Mouse (Mus musculus): Measurements from ENCODE around the gene Vgf. TPM values are rescaled to one million over a fixed set of nuclear protein-coding genes. Genes with fewer than 3 reads are reported as not detected.

Vgf gene
- polyA plus RNA-seq, 1 experiment from 2014 or later = 0.39 TPM

- H3K4me3 ChIP-seq = no peak overlapping the region
- no peaks in the 10 kb centered on the region for H3K36me3 ChIP-seq (replicated peaks)
- H3K4me1 ChIP-seq = no peaks in the 10 kb centered on the region
- 65% methylated on average over 8 of the region's 8 CpGs for WGBS
- H3K27ac ChIP-seq (replicated peaks) = no peak overlapping the region
- no peak for DNase-seq (ENCODE audit: low spot score)
- H3K27me3 ChIP-seq (replicated peaks; ENCODE audit: low read depth, poor library complexity, severe bottlenecking) = no peaks in the 10 kb centered on the region
- no peaks in the 10 kb centered on the region for H3K9me3 ChIP-seq
These were observed 18.9 kb upstream of the Vgf start for GRCm38 (mm10) chr5:137007276-137007675.

GRCm38 (mm10) chr5:137009988-137010387 is 16.2 kb upstream of the Vgf start:
- WGBS = 42% methylated on average over 3 of the region's 3 CpGs
- Histone ChIP-seq H3K36me3 (replicated peaks) (no peaks in the 10 kb centered on the region), H3K9me3 (no peaks in the 10 kb centered on the region), H3K4me3 (no peak overlapping the region), H3K27me3 (replicated peaks; ENCODE audit: low read depth, poor library complexity, severe bottlenecking) (no peaks in the 10 kb centered on the region), H3K27ac (replicated peaks) (no peak overlapping the region), H3K4me1 (no peaks in the 10 kb centered on the region)
- DNase-seq (ENCODE audit: low spot score) = peak; percentile 61

- Histone ChIP-seq H3K27ac (replicated peaks) (no peak overlapping the region), H3K9me3 (0 out of 2 replicates have a peak, but pooled peaks cover 2% of the 10 kb centered on the region), H3K4me1 (no peaks in the 10 kb centered on the region), H3K27me3 (replicated peaks; ENCODE audit: low read depth, poor library complexity, severe bottlenecking) (no peaks in the 10 kb centered on the region), H3K4me3 (no peak overlapping the region), H3K36me3 (replicated peaks) (no peaks in the 10 kb centered on the region)
- WGBS = 82% methylated on average over 15 of the region's 15 CpGs
- DNase-seq (ENCODE audit: low spot score) = no peak
These were observed 13.7 kb upstream of the Vgf start for GRCm38 (mm10) chr5:137012401-137012950.

GRCm38 (mm10) chr5:137015913-137016312 is 10.3 kb upstream of the Vgf start:
- H3K27ac ChIP-seq (replicated peaks) = no peak overlapping the region
- DNase-seq (ENCODE audit: low spot score) = no peak
- 90% methylated on average over 3 of the region's 3 CpGs for WGBS
- H3K4me1 ChIP-seq = no peaks in the 10 kb centered on the region
- no peaks in the 10 kb centered on the region for H3K36me3 ChIP-seq (replicated peaks)
- H3K9me3 ChIP-seq = 0 out of 2 replicates have a peak, but pooled peaks cover 2% of the 10 kb centered on the region
- H3K27me3 ChIP-seq (replicated peaks; ENCODE audit: low read depth, poor library complexity, severe bottlenecking) = no peaks in the 10 kb centered on the region
- H3K4me3 ChIP-seq = no peak overlapping the region

- H3K27me3 ChIP-seq (replicated peaks; ENCODE audit: low read depth, poor library complexity, severe bottlenecking) = peaks cover 56% of the 10 kb centered on the region
- peaks cover 20% of the 10 kb centered on the region for H3K4me1 ChIP-seq
- 48% methylated on average over 3 of the region's 3 CpGs for WGBS
- no peaks in the 10 kb centered on the region for H3K9me3 ChIP-seq
- H3K36me3 ChIP-seq (replicated peaks) = no peaks in the 10 kb centered on the region
- no peak overlapping the region for H3K27ac ChIP-seq (replicated peaks)
- no peak overlapping the region for H3K4me3 ChIP-seq
- no peak for DNase-seq (ENCODE audit: low spot score)
These were observed 1.9 kb upstream of the Vgf start for GRCm38 (mm10) chr5:137024318-137024717.

GRCm38 (mm10) chr5:137025132-137025531 is 1.1 kb upstream of the Vgf start:
- no peaks in the 10 kb centered on the region for H3K9me3 ChIP-seq
- H3K36me3 ChIP-seq (replicated peaks) = no peaks in the 10 kb centered on the region
- DNase-seq (ENCODE audit: low spot score) = peak; percentile 84
- peak overlapping the region; percentile 25; the same call in 1 of the 2 replicates for H3K4me3 ChIP-seq
- H3K27me3 ChIP-seq (replicated peaks; ENCODE audit: low read depth, poor library complexity, severe bottlenecking) = peaks cover 64% of the 10 kb centered on the region
- WGBS = 1% methylated on average over 23 of the region's 23 CpGs
- no peak overlapping the region for H3K27ac ChIP-seq (replicated peaks)
- peaks cover 26% of the 10 kb centered on the region for H3K4me1 ChIP-seq

GRCm38 (mm10) chr5:137028561-137029272 is 2.5 kb downstream of the Vgf start:
- Histone ChIP-seq H3K27ac (replicated peaks) (no peak overlapping the region), H3K9me3 (no peaks in the 10 kb centered on the region), H3K27me3 (replicated peaks; ENCODE audit: low read depth, poor library complexity, severe bottlenecking) (peaks cover 100% of the 10 kb centered on the region), H3K36me3 (replicated peaks) (no peaks in the 10 kb centered on the region), H3K4me3 (peak overlapping the region; percentile 58; the same call in 1 of the 2 replicates), H3K4me1 (peaks cover 59% of the 10 kb centered on the region)
- WGBS = 2% methylated on average over 28 of the region's 29 CpGs
- no peak for DNase-seq (ENCODE audit: low spot score)

- Histone ChIP-seq H3K27ac (replicated peaks) (no peak overlapping the region), H3K36me3 (replicated peaks) (no peaks in the 10 kb centered on the region), H3K27me3 (replicated peaks; ENCODE audit: low read depth, poor library complexity, severe bottlenecking) (peaks cover 100% of the 10 kb centered on the region), H3K4me3 (peak overlapping the region; percentile 58), H3K9me3 (no peaks in the 10 kb centered on the region), H3K4me1 (peaks cover 59% of the 10 kb centered on the region)
- WGBS = 0% methylated on average over 8 of the region's 8 CpGs
- DNase-seq (ENCODE audit: low spot score) = no peak
These were observed 3.0 kb downstream of the Vgf start for GRCm38 (mm10) chr5:137029273-137029585.

GRCm38 (mm10) chr5:137029643-137030415 is 3.6 kb downstream of the Vgf start:
- DNase-seq (ENCODE audit: low spot score) = peak; percentile 98
- Histone ChIP-seq H3K27me3 (replicated peaks; ENCODE audit: low read depth, poor library complexity, severe bottlenecking) (peaks cover 98% of the 10 kb centered on the region), H3K4me3 (peak overlapping the region; percentile 58), H3K9me3 (no peaks in the 10 kb centered on the region), H3K36me3 (replicated peaks) (peaks cover under 1% of the 10 kb centered on the region; the same call in 1 of the 2 replicates), H3K4me1 (peaks cover 54% of the 10 kb centered on the region), H3K27ac (replicated peaks) (no peak overlapping the region)
- under 1% methylated on average over 52 of the region's 52 CpGs for WGBS

GRCm38 (mm10) chr5:137030416-137030810 is 4.2 kb downstream of the Vgf start:
- H3K36me3 ChIP-seq (replicated peaks) = peaks cover 6% of the 10 kb centered on the region
- peaks cover 93% of the 10 kb centered on the region for H3K27me3 ChIP-seq (replicated peaks; ENCODE audit: low read depth, poor library complexity, severe bottlenecking)
- WGBS = 15% methylated on average over 22 of the region's 22 CpGs
- H3K9me3 ChIP-seq = no peaks in the 10 kb centered on the region
- H3K4me3 ChIP-seq = peak overlapping the region; percentile 58
- no peak for DNase-seq (ENCODE audit: low spot score)
- no peak overlapping the region for H3K27ac ChIP-seq (replicated peaks)
- peaks cover 48% of the 10 kb centered on the region for H3K4me1 ChIP-seq

GRCm38 (mm10) chr5:137031076-137032032 is 5.2 kb downstream of the Vgf start:
- DNase-seq (ENCODE audit: low spot score) = peak; percentile 62
- Histone ChIP-seq H3K9me3 (no peaks in the 10 kb centered on the region), H3K27ac (replicated peaks) (no peak overlapping the region)

GRCm38 (mm10) chr5:137032033-137032421 is 5.8 kb downstream of the Vgf start:
- no peak overlapping the region for H3K27ac ChIP-seq (replicated peaks)

More at GRCm38 (mm10) chr5:137031076-137032032, 5.2 kb downstream of the Vgf start:
- peaks cover 48% of the 10 kb centered on the region for H3K4me1 ChIP-seq
- H3K36me3 ChIP-seq (replicated peaks) = peaks cover 16% of the 10 kb centered on the region
- WGBS = under 1% methylated on average over 78 of the region's 78 CpGs
- peaks cover 83% of the 10 kb centered on the region for H3K27me3 ChIP-seq (replicated peaks; ENCODE audit: low read depth, poor library complexity, severe bottlenecking)
- H3K4me3 ChIP-seq = peak overlapping the region; percentile 59

More at GRCm38 (mm10) chr5:137032033-137032421, 5.8 kb downstream of the Vgf start:
- Histone ChIP-seq H3K9me3 (no peaks in the 10 kb centered on the region), H3K36me3 (replicated peaks) (peaks cover 23% of the 10 kb centered on the region), H3K4me3 (peak overlapping the region; percentile 59), H3K4me1 (peaks cover 48% of the 10 kb centered on the region), H3K27me3 (replicated peaks; ENCODE audit: low read depth, poor library complexity, severe bottlenecking) (peaks cover 76% of the 10 kb centered on the region)
- WGBS = under 1% methylated on average over 33 of the region's 33 CpGs
- DNase-seq (ENCODE audit: low spot score) = peak; percentile 47
